Mouse (Mus musculus) myocyte (in vitro differentiated cells): ENCODE measurements at regions not wholly inside any gene's neighbourhood (a gene's known extent, or its start where the extent isn't known, plus 50 kb on each side); places are given as distances from the start of the nearest gene placed in this dataset.

Experiments used
- H3K27me3 ChIP-seq: one replicate; pipeline ENCODE4 v1.6.1; 2011; ENCODE audit not compliant: control insufficient read depth, insufficient read depth, insufficient read length
- H3K36me3 ChIP-seq: one replicate; pipeline ENCODE4 v1.6.1; 2011; ENCODE audit not compliant: control insufficient read depth, insufficient read depth
- H3K4me2 ChIP-seq: one replicate; pipeline ENCODE4 v1.6.1; 2011; ENCODE audit warnings: low read depth, control low read depth
- H3K4me3 ChIP-seq: one replicate; pipeline ENCODE4 v1.5.1; 2011; ENCODE audit warnings: mild to moderate bottlenecking, control low read depth, moderate library complexity
- H3K79me2 ChIP-seq: one replicate; pipeline ENCODE4 v1.6.1; 2011; ENCODE audit not compliant: control insufficient read depth, insufficient read depth
- H3ac ChIP-seq: one replicate; pipeline ENCODE4 v1.6.1; 2011; ENCODE audit not compliant: control insufficient read depth, insufficient read length
- CEBPB ChIP-seq: IDR thresholded peaks from 2 replicates; pipeline ENCODE4 v1.6.1; 2011; ENCODE audit warnings: mild to moderate bottlenecking, moderate library complexity; ENCODE audit not compliant: poor library complexity, insufficient read depth, severe bottlenecking
- E2F4 ChIP-seq: IDR thresholded peaks from one replicate; pipeline ENCODE4 v1.6.1; 2011; ENCODE audit warnings: mild to moderate bottlenecking, control low read depth, moderate library complexity; ENCODE audit not compliant: insufficient read depth
- MAX ChIP-seq: IDR thresholded peaks from one replicate; pipeline ENCODE4 v1.6.1; 2011; ENCODE audit warnings: low read depth, mild to moderate bottlenecking, control low read depth
- MYOD1 ChIP-seq, 3 experiments: IDR thresholded peaks; one replicate each; pipeline ENCODE4 v1.6.1; 2011; ENCODE audit warnings: control low read depth in 2 of 3, low read depth in 2 of 3, mild to moderate bottlenecking in 2 of 3, moderate library complexity in 1 of 3; ENCODE audit not compliant: insufficient read length in 2 of 3, control insufficient read depth in 1 of 3
- MYOG ChIP-seq, 3 experiments: IDR thresholded peaks; one replicate each; pipeline ENCODE4 v1.6.1; 2011; ENCODE audit warnings: control low read depth in 2 of 3, low read depth in 2 of 3, mild to moderate bottlenecking in 2 of 3; ENCODE audit not compliant: insufficient read length in 2 of 3, control insufficient read depth in 1 of 3, insufficient read depth in 1 of 3
- POLR2A ChIP-seq: IDR thresholded peaks from one replicate; pipeline ENCODE4 v1.6.1; 2011; ENCODE audit warnings: low read depth, mild to moderate bottlenecking, control low read depth, moderate library complexity; ENCODE audit not compliant: insufficient read length
- POLR2AphosphoS2 ChIP-seq: IDR thresholded peaks from one replicate; pipeline ENCODE4 v1.6.1; 2011; ENCODE audit warnings: low read depth, control low read depth; ENCODE audit not compliant: insufficient read length
- REST ChIP-seq: IDR thresholded peaks from one replicate; pipeline ENCODE4 v1.6.1; 2011; ENCODE audit warnings: mild to moderate bottlenecking, control low read depth, moderate library complexity; ENCODE audit not compliant: insufficient read depth, insufficient read length
- SRF ChIP-seq: IDR thresholded peaks from one replicate; pipeline ENCODE4 v1.6.1; 2011; ENCODE audit warnings: low read depth; ENCODE audit not compliant: control insufficient read depth, insufficient read length
- TCF12 ChIP-seq: IDR thresholded peaks from one replicate; pipeline ENCODE4 v1.6.1; 2011; ENCODE audit warnings: mild to moderate bottlenecking, control low read depth; ENCODE audit not compliant: poor library complexity, insufficient read depth, severe bottlenecking
- TCF3 ChIP-seq: IDR thresholded peaks from one replicate; pipeline ENCODE4 v1.6.1; 2011; ENCODE audit warnings: low read depth, control low read depth; ENCODE audit not compliant: insufficient read length
- USF1 ChIP-seq: IDR thresholded peaks from one replicate; pipeline ENCODE4 v1.6.1; 2011; ENCODE audit warnings: low read depth, mild to moderate bottlenecking, control low read depth, moderate library complexity

DNA sequence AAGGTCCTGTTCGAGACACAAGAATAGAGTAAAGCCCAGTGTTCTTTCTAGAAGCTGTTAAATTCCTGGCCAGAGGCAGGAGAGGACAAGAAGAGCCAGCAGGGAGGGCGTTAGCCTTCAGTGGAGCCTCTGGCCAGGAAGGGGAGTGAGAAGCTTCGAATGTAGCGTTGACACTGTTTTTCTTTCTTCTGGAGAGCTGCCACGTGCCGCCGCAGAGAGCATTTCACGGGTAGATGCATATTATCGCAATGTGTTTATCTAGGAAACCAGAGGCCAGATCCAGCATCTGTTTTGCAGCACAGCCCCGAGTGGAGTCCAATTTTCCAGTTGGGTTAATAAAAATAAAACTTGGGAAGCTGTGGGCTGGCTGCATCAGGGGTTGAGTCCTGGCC is 61.3 kb upstream of the Ampd3 start:
- Histone ChIP-seq H3K4me3 (no peak overlapping the region), H3K4me2 (peak overlapping the region; percentile 25), H3K27me3 (no peaks in the 10 kb centered on the region), H3K36me3 (no peaks in the 10 kb centered on the region), H3ac (no peak overlapping the region), H3K79me2 (no peaks in the 10 kb centered on the region)
- TF ChIP-seq TCF12: no peak
- no peak for TF ChIP-seq MYOG (IDR thresholded peaks at IDR 0.05; ENCODE audit: control insufficient read depth in 1 of 3, insufficient read depth in 1 of 3, insufficient read length in 2 of 3, low read depth in 2 of 3)
- no peak for TF ChIP-seq SRF
- no peak for TF ChIP-seq MYOD1 (IDR thresholded peaks at IDR 0.05; ENCODE audit: control insufficient read depth in 1 of 3, insufficient read length in 2 of 3, low read depth in 2 of 3)

DNA sequence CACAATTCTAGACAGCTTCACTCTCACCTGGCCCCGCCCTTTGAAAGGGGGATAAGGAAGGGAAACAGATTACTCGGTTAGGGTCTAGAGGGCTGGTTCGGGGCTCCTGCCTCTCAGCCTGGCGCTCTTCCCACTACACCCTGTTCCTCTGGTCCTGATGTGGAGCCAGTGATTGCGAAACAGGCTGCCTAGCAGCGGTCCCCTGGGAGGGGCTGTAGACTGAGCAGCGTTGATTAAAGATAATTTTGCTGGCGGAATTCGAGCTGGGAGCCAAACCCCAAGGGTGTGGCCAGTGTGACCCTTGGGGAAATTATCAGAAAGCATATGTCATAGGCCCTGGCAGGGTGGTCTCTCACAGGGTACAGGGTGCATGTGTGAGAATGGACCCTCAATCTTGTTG is 59.9 kb upstream of the Ampd3 start:
- TF ChIP-seq E2F4 (no peak), CEBPB (peak; percentile 99), MYOG (IDR thresholded peaks at IDR 0.05; ENCODE audit: control insufficient read depth in 1 of 3, insufficient read depth in 1 of 3, insufficient read length in 2 of 3, low read depth in 2 of 3) (no peak), USF1 (no peak), MYOD1 (IDR thresholded peaks at IDR 0.05; ENCODE audit: control insufficient read depth in 1 of 3, insufficient read length in 2 of 3, low read depth in 2 of 3) (no peak), TCF3 (no peak), TCF12 (no peak), MAX (no peak)
- Histone ChIP-seq H3K4me3 (no peak overlapping the region), H3K27me3 (no peaks in the 10 kb centered on the region), H3K36me3 (no peaks in the 10 kb centered on the region), H3K4me2 (no peak overlapping the region), H3ac (no peak overlapping the region), H3K79me2 (no peaks in the 10 kb centered on the region)

DNA sequence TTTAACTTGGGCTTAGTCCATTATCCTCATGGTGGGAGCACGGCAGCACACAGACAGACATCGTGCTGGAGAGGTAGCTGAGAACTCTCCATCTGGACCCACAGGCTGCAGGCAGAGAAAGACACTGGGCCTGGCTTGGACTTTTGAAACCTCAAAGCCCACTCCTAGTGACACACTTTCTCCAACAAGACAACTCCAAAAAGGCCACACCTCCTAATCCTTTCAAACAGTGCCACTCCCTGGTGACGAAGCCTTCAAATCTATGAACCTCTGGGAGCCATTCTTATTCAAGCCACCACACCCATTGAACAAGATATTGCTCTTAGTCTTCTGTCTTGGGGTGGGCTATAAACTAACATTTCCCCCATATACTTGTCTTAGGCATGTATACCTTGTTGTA is 59.2 kb upstream of the Ampd3 start:
- Histone ChIP-seq H3K27me3 (no peaks in the 10 kb centered on the region), H3K4me3 (no peak overlapping the region), H3K79me2 (no peaks in the 10 kb centered on the region), H3ac (no peak overlapping the region), H3K36me3 (no peaks in the 10 kb centered on the region), H3K4me2 (no peak overlapping the region)
- TF ChIP-seq TCF12 (no peak), MAX (no peak), CEBPB (no peak), REST (no peak), TCF3 (no peak), SRF (no peak), MYOG (IDR thresholded peaks at IDR 0.05; ENCODE audit: control insufficient read depth in 1 of 3, insufficient read depth in 1 of 3, insufficient read length in 2 of 3, low read depth in 2 of 3) (no peak), POLR2A (no peak), E2F4 (no peak), POLR2AphosphoS2 (no peak), USF1 (no peak), MYOD1 (IDR thresholded peaks at IDR 0.05; ENCODE audit: control insufficient read depth in 1 of 3, insufficient read length in 2 of 3, low read depth in 2 of 3) (no peak)

DNA sequence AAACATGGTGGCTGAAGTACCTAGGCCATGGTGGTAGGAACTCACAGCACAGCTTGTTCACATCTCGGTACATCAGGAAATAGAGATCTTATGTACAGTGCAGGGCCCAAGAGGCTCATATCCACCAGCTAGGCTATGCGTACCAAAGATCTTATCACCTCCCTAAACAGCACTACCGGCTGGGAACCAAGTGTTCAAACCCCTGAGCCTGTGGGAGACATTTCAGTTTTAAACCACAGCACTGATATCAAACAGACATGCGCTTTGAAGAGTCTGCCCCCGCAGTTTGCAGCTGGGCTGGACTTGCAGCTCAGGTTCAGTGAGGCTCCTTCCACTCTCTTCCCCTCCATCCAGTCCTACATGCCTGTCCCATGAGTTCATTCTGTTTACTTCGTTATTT is 58.4 kb upstream of the Ampd3 start:
- Histone ChIP-seq H3K36me3 (no peaks in the 10 kb centered on the region), H3K27me3 (no peaks in the 10 kb centered on the region), H3K4me3 (no peak overlapping the region), H3ac (no peak overlapping the region), H3K4me2 (no peak overlapping the region), H3K79me2 (no peaks in the 10 kb centered on the region)
- TF ChIP-seq TCF3 (no peak), CEBPB (no peak), MYOD1 (IDR thresholded peaks at IDR 0.05; ENCODE audit: control insufficient read depth in 1 of 3, insufficient read length in 2 of 3, low read depth in 2 of 3) (no peak), POLR2AphosphoS2 (no peak), MAX (no peak), MYOG (IDR thresholded peaks at IDR 0.05; ENCODE audit: control insufficient read depth in 1 of 3, insufficient read depth in 1 of 3, insufficient read length in 2 of 3, low read depth in 2 of 3) (no peak), REST (no peak), POLR2A (no peak), E2F4 (no peak), TCF12 (no peak), USF1 (no peak), SRF (no peak)

DNA sequence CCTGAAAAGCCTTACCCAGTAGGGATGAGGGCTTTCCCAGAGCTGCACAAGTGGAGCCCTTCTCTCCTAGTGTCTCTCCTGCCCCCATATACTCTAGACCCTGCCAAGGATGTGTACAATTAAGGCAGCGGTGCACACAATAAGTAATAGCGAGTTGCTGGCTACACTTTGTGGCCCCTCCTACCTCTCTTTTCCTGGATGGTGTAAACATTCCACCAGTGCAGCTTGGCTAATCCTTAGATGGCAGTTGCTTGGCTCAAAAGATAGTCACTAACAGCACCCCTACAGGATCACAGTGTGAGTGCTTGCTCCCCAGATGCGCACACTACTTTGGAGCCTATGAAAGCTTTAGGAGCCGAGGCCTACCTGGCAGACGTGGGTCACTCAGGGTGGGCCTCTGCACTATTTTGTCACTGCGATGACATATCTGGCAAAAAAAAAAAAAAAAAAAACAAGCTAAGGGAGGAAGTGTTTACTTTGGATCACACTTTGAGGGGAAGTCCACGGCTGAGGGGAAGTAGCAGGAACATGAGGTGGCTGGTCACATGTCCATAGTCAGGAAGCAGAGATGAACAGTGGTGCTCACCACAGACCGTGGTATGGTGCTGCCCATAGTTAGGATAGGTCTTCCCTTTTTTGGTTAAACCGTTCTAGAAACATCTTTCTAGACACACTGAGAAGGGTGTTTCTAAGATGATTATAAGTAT is 57.6 kb upstream of the Ampd3 start:
- Histone ChIP-seq H3ac (no peak overlapping the region), H3K36me3 (no peaks in the 10 kb centered on the region), H3K4me3 (no peak overlapping the region), H3K4me2 (no peak overlapping the region), H3K27me3 (no peaks in the 10 kb centered on the region), H3K79me2 (no peaks in the 10 kb centered on the region)
- TF ChIP-seq TCF12 (no peak), USF1 (no peak), POLR2AphosphoS2 (no peak)
